Mouse (Mus musculus) cerebellum, adult 18-20 months (tissue): Measurements from ENCODE around the gene Smtnl2.
"Not testable (repeated sequence)": the region's sequence is repeated elsewhere in the genome, so short reads cannot be mapped to it uniquely, and the experiment has no call there.

Source experiments
- DNase-seq, 2 experiments: peaks; one replicate each; pipeline ENCODE4 v3.0.0; 2021

Gene Smtnl2

GRCm38 (mm10) chr11:72354971-72355728, 56.4 kb downstream of the Smtnl2 start:
- peak; percentile 44 to 61 for DNase-seq

GRCm38 (mm10) chr11:72353186-72353585, 58.3 kb downstream of the Smtnl2 start:
- DNase-seq, result no peak

GRCm38 (mm10) chr11:72352272-72352671, 59.2 kb downstream of the Smtnl2 start:
- DNase-seq, result no peak

- no peak for DNase-seq
These were observed 61.9 kb downstream of the Smtnl2 start for GRCm38 (mm10) chr11:72349652-72350051.

DNA sequence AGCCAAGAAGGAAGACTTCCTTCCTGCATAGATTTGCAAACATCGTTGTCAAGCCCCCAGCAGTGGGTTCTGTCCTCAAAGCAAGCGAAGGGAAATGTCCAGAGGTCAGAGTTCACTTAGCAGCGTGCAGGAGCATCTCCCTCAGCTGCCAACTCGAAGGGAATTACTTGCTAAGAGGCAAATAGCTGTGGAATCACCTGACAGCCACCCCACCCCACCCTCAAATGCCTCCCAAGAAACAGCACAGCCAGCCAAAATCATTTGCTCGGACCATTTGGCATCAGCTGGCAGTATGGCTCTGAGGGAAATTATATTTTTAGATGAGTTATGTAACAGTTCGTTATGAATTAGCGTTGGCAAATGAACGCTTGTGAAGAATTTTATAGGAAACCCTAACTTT, 62.5 kb downstream of the Smtnl2 start:
- DNase-seq, result peak; percentile 53 to 71

DNA sequence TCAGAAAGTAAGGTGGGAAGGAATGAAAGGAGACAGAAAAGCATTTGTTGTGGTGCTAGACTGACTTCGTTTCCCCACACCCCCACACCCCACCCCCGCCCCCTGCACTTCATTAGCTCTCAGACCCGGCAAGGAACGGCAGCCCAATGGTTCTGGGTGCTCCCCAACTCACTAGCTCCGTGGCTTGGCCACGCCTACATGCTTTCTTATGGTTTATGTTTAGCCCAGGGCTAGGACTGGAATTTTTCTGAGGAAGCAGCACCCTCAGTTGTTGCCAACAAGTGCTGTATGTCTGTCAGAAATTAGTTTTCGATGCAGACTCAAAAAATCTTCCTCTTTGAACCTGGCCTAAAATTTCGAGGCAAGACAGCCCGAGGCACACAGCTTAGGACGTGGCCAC, 63.0 kb downstream of the Smtnl2 start:
- no peak for DNase-seq

- DNase-seq, result no peak
These were observed 67.0 kb downstream of the Smtnl2 start for GRCm38 (mm10) chr11:72344486-72344885.

DNA sequence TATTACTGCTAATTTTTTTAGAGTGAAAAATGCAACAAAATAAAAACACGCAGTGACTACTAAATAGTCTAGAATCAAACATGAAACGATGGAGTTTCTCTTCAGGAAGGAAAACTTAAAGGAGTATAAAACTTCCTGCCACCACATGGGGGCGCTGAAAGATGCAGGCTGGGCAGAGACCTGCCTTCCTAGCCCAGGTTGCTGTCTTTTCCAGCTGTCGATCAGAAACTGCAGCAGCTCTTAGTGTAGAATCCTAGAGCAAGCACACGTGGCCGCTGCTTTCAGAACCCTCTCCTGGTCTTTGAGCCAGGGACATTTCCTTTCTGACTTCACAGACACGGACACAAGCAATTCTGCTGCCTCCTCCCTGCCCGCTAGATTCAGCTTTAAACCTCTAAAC, 67.6 kb downstream of the Smtnl2 start:
- peak; percentile 40 to 47 for DNase-seq

DNA sequence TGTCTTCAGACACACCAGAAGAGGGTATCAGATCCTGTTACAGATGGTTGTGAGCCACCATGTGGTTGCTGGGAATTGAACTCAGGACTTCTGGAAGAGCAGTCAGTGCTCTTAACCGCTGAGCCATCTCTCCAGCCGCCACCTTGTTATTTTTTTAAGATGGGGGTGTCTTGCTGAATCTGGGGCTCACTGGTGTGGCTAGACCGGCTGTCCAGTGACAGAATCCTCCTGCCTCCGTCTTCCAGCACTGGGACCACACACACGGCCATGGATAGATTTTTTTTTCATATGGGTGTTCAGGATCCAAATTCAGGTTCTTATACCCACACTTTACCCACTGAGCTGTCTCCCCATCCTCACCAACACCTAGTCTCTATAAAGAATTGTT, 68.3 kb downstream of the Smtnl2 start:
- DNase-seq, result not testable (repeated sequence)

- peak; percentile 64 to 65 for DNase-seq
These were observed 68.8 kb downstream of the Smtnl2 start for GRCm38 (mm10) chr11:72342549-72343237.

- no peak for DNase-seq
These were observed 71.8 kb downstream of the Smtnl2 start for GRCm38 (mm10) chr11:72339716-72340115.
